Mouse (Mus musculus) midbrain, embryonic 10.5 days (tissue): ENCODE measurements around the gene Trem2. TPM values are rescaled to one million over a fixed set of nuclear protein-coding genes. Genes with fewer than 3 reads are reported as not detected.

ENCODE experiments used
- DNase-seq: peaks from one replicate; pipeline ENCODE4 v3.0.0-alpha.2; 2017; ENCODE audit warnings: low spot score
- H3K27ac ChIP-seq: fragments of 300-500 bp; sonication (generic); replicated peaks from 2 replicates; pipeline ENCODE4 v1.5.1; 2016; ENCODE audit warnings: mild to moderate bottlenecking
- H3K27me3 ChIP-seq: fragments of 300-500 bp; sonication (generic); 2 replicates; pipeline ENCODE4 v1.6.1; 2016; ENCODE audit warnings: low read depth, mild to moderate bottlenecking; ENCODE audit not compliant: poor library complexity, severe bottlenecking
- H3K36me3 ChIP-seq: fragments of 300-500 bp; sonication (generic); 2 replicates; pipeline ENCODE4 v1.6.1; 2016; ENCODE audit warnings: mild to moderate bottlenecking, moderate library complexity
- H3K4me1 ChIP-seq: fragments of 300-500 bp; sonication (generic); 2 replicates; pipeline ENCODE4 v1.6.1; 2016
- H3K4me3 ChIP-seq: fragments of 300-500 bp; sonication (generic); 2 replicates; pipeline ENCODE4 v1.5.1; 2016; ENCODE audit warnings: mild to moderate bottlenecking, moderate library complexity
- H3K9me3 ChIP-seq: fragments of 300-500 bp; sonication (generic); replicated peaks from 2 replicates; pipeline ENCODE4 v1.6.1; 2016; ENCODE audit warnings: mild to moderate bottlenecking
- WGBS: fragments of 180-500 bp; shearing (Covaris S2); methylation state at CpG from one replicate; pipeline ENCODE4 v1.1.7; 2016; 5-methylcytosine and 5-hydroxymethylcytosine counted together
- polyA plus RNA-seq: library from polyadenylated mRNA; unstranded; fragments of >200 nt; fragmentation: Nextera tagmentation; extraction: Ambion mirVana; gene quantifications from 2 replicates; pipeline ENCODE4 v1.2.1, GENCODE M21; 2016

The Trem2 gene
- polyA plus RNA-seq, 1 experiment from 2014 or later: 1.7 TPM

GRCm38 (mm10) chr17:48357892-48358291, 11.7 kb downstream of the Trem2 start:
- WGBS: 68% methylated on average over 2 of the region's 2 CpGs
- no peak for DNase-seq
- no peak overlapping the region for H3K27ac ChIP-seq

GRCm38 (mm10) chr17:48359616-48360015, 13.4 kb downstream of the Trem2 start, which contains the start of gene Treml1:
Gene Treml1 (plus strand): TSS chr17:48359916.
- Histone ChIP-seq H3K27ac (no peak within 1 kb of the TSS), H3K4me1 (no peaks in the 10 kb centered on the region), H3K9me3 (no peaks in the 10 kb centered on the region), H3K27me3 (no peaks in the 10 kb centered on the region), H3K4me3 (no peak within 1 kb of the TSS), H3K36me3 (no peaks in the 10 kb centered on the region)
- WGBS: 89% methylated on average over 7 of the region's 7 CpGs
- DNase-seq: no peak

More at GRCm38 (mm10) chr17:48357892-48358291, 11.7 kb downstream of the Trem2 start:
- Histone ChIP-seq H3K4me1 (no peaks in the 10 kb centered on the region), H3K9me3 (no peaks in the 10 kb centered on the region), H3K4me3 (no peak overlapping the region), H3K36me3 (no peaks in the 10 kb centered on the region), H3K27me3 (no peaks in the 10 kb centered on the region)

- DNase-seq: no peak
- WGBS: 81% methylated on average over 4 of the region's 4 CpGs
- no peaks in the 10 kb centered on the region for H3K27me3 ChIP-seq
- H3K4me3 ChIP-seq: no peak overlapping the region
- peaks cover 1% of the 10 kb centered on the region for H3K4me1 ChIP-seq
- H3K27ac ChIP-seq: no peak overlapping the region
- no peaks in the 10 kb centered on the region for H3K36me3 ChIP-seq
- no peaks in the 10 kb centered on the region for H3K9me3 ChIP-seq
These were observed 14.3 kb downstream of the Trem2 start for GRCm38 (mm10) chr17:48360462-48360861.

- Histone ChIP-seq H3K36me3 (no peaks in the 10 kb centered on the region), H3K27me3 (no peaks in the 10 kb centered on the region), H3K4me1 (peaks cover 10% of the 10 kb centered on the region), H3K27ac (no peak overlapping the region), H3K9me3 (no peaks in the 10 kb centered on the region), H3K4me3 (no peak overlapping the region)
- WGBS: 87% methylated on average over 3 of the region's 3 CpGs
- DNase-seq: no peak
These were observed 16.1 kb downstream of the Trem2 start for GRCm38 (mm10) chr17:48362346-48362745.

GRCm38 (mm10) chr17:48362966-48363365, 16.8 kb downstream of the Trem2 start:
- Histone ChIP-seq H3K27me3 (no peaks in the 10 kb centered on the region), H3K4me3 (no peak overlapping the region), H3K9me3 (no peaks in the 10 kb centered on the region), H3K36me3 (no peaks in the 10 kb centered on the region), H3K27ac (no peak overlapping the region), H3K4me1 (peaks cover 10% of the 10 kb centered on the region)
- no peak for DNase-seq
- WGBS: 92% methylated on average over 8 of the region's 8 CpGs

- DNase-seq: no peak
- no peaks in the 10 kb centered on the region for H3K27me3 ChIP-seq
- H3K9me3 ChIP-seq: no peaks in the 10 kb centered on the region
- no peak overlapping the region for H3K27ac ChIP-seq
- H3K4me1 ChIP-seq: peaks cover 10% of the 10 kb centered on the region
- H3K4me3 ChIP-seq: no peak overlapping the region
- H3K36me3 ChIP-seq: no peaks in the 10 kb centered on the region
- WGBS: 83% methylated on average over 6 of the region's 6 CpGs
These were observed 17.3 kb downstream of the Trem2 start for GRCm38 (mm10) chr17:48363421-48363965.

GRCm38 (mm10) chr17:48365511-48366155, 19.4 kb downstream of the Trem2 start:
- H3K27ac ChIP-seq: peak overlapping the region; percentile 39; the same call in 1 of the 2 replicates
- no peaks in the 10 kb centered on the region for H3K36me3 ChIP-seq
- H3K9me3 ChIP-seq: no peaks in the 10 kb centered on the region
- H3K4me3 ChIP-seq: no peak overlapping the region
- H3K4me1 ChIP-seq: peaks cover 10% of the 10 kb centered on the region
- no peaks in the 10 kb centered on the region for H3K27me3 ChIP-seq
- WGBS: 70% methylated on average over 9 of the region's 9 CpGs
- DNase-seq: no peak

- Histone ChIP-seq H3K27me3 (no peaks in the 10 kb centered on the region), H3K4me3 (no peak overlapping the region), H3K36me3 (no peaks in the 10 kb centered on the region), H3K27ac (no peak overlapping the region), H3K9me3 (no peaks in the 10 kb centered on the region), H3K4me1 (peaks cover 10% of the 10 kb centered on the region)
- no peak for DNase-seq
- WGBS: 90% methylated on average over 5 of the region's 5 CpGs
These were observed 20.6 kb downstream of the Trem2 start for GRCm38 (mm10) chr17:48366806-48367205.

- Histone ChIP-seq H3K9me3 (no peaks in the 10 kb centered on the region), H3K27me3 (no peaks in the 10 kb centered on the region), H3K36me3 (no peaks in the 10 kb centered on the region), H3K27ac (no peak overlapping the region), H3K4me3 (no peak overlapping the region), H3K4me1 (no peaks in the 10 kb centered on the region)
- DNase-seq: no peak
These were observed 25.4 kb downstream of the Trem2 start for GRCm38 (mm10) chr17:48371621-48372020.

GRCm38 (mm10) chr17:48372987-48373386, 26.8 kb downstream of the Trem2 start:
- no peak overlapping the region for H3K4me3 ChIP-seq

GRCm38 (mm10) chr17:48376102-48376501, 29.9 kb downstream of the Trem2 start:
- no peaks in the 10 kb centered on the region for H3K9me3 ChIP-seq
- DNase-seq: no peak
- 90% methylated on average over 1 of the region's 1 CpGs for WGBS
- H3K27ac ChIP-seq: no peak overlapping the region
- H3K4me1 ChIP-seq: no peaks in the 10 kb centered on the region
- H3K4me3 ChIP-seq: no peak overlapping the region
- no peaks in the 10 kb centered on the region for H3K36me3 ChIP-seq
- H3K27me3 ChIP-seq: no peaks in the 10 kb centered on the region

More at GRCm38 (mm10) chr17:48372987-48373386, 26.8 kb downstream of the Trem2 start:
- H3K27ac ChIP-seq: no peak overlapping the region
- H3K27me3 ChIP-seq: no peaks in the 10 kb centered on the region
- H3K36me3 ChIP-seq: no peaks in the 10 kb centered on the region
- 81% methylated on average over 8 of the region's 8 CpGs for WGBS
- no peaks in the 10 kb centered on the region for H3K9me3 ChIP-seq
- no peak for DNase-seq
- H3K4me1 ChIP-seq: no peaks in the 10 kb centered on the region

- Histone ChIP-seq H3K4me1 (no peaks in the 10 kb centered on the region), H3K27ac (no peak overlapping the region), H3K4me3 (no peak overlapping the region), H3K36me3 (no peaks in the 10 kb centered on the region), H3K9me3 (no peaks in the 10 kb centered on the region), H3K27me3 (no peaks in the 10 kb centered on the region)
- DNase-seq: no peak
These were observed 32.8 kb downstream of the Trem2 start for GRCm38 (mm10) chr17:48379050-48379449.

- Histone ChIP-seq H3K27me3 (no peaks in the 10 kb centered on the region), H3K27ac (no peak overlapping the region), H3K36me3 (peaks cover 53% of the 10 kb centered on the region), H3K4me1 (no peaks in the 10 kb centered on the region), H3K9me3 (no peaks in the 10 kb centered on the region), H3K4me3 (no peak overlapping the region)
- WGBS: 94% methylated on average over 2 of the region's 2 CpGs
- DNase-seq: no peak
These were observed 39.7 kb downstream of the Trem2 start for GRCm38 (mm10) chr17:48385786-48386461.
